12 mouse cellular contexts compared by ENCODE assay signal in genomic region chr11:36490085-36490484, GRCm38 (mm10).
A peak's percentile ranks its signal among the peaks of the same experiment; 100 is the strongest.
DNase-seq lines count a peak whose midpoint lies in the region; ATAC-seq and TF ChIP-seq lines count a peak whose summit lies in the region.
"Had no signal": no experiment of that assay in that cellular context is flagged by ENCODE, and none has a peak within 500 bp of the region (broad histone marks: within the 10 kb centered on the region; RNA-seq: fewer than 3 reads in every experiment).

No protein-coding gene starts in this region.

- no peak overlapping the region for H3K9ac ChIP-seq in embryonic facial prominence, embryonic 11.5 days (replicated peaks; ENCODE audit: low read length)
- H3K9ac ChIP-seq: lung, embryonic 15.5 days had no signal

- H3K9me3 ChIP-seq in embryonic facial prominence, embryonic 11.5 days (replicated peaks; ENCODE audit: control insufficient read depth, low read length) = no peaks in the 10 kb centered on the region
- H3K9me3 ChIP-seq: lung, embryonic 15.5 days had no signal

- H3K27ac ChIP-seq in left cerebral cortex, adult 2 months = no peak overlapping the region
- no peak overlapping the region for H3K27ac ChIP-seq in embryonic facial prominence, embryonic 11.5 days (replicated peaks; ENCODE audit: low read depth, low read length)
- H3K27ac ChIP-seq: lung, embryonic 15.5 days had no signal

- WGBS in embryonic facial prominence, embryonic 11.5 days = 58% methylated on average over 7 of the region's 7 CpGs

- peak; percentile 32 for DNase-seq in adrenal gland, postnatal 10 days
- DNase-seq in adrenal gland, postnatal 25 days = no peak
- no peak for DNase-seq in left cerebral cortex, adult 2 months (ENCODE audit: extremely low spot score in 1 of 2, low spot score in 2 of 2)
- DNase-seq in left cerebral cortex, postnatal 10 days (ENCODE audit: extremely low spot score in 1 of 2, low spot score in 2 of 2) = no peak
- peak; percentile 41 for DNase-seq in ZHBTc4 (ENCODE audit: low read depth, low spot score)
- DNase-seq in embryonic facial prominence, embryonic 11.5 days (ENCODE audit: low spot score) = peak; percentile 56
- DNase-seq in Muller cell, postnatal 12 days (ENCODE audit: inconsistent ontology term) = no peak
- DNase-seq: kidney, postnatal 10 days; right cerebral cortex, adult 18-20 months; thymus, postnatal 14 days had no signal

- H3K27me3 ChIP-seq in embryonic facial prominence, embryonic 11.5 days (ENCODE audit: control insufficient read depth, insufficient read depth, low read length) = no peaks in the 10 kb centered on the region

- H3K4me1 ChIP-seq in embryonic facial prominence, embryonic 11.5 days (ENCODE audit: control insufficient read depth, insufficient read depth, low read length) = no peaks in the 10 kb centered on the region
- H3K4me1 ChIP-seq: lung, embryonic 15.5 days had no signal

- intact Hi-C loops in left cerebral cortex, adult 2 months (cut with DNase I) = loop anchor here (1.0 kb wide), 1 partner anchor 269 kb away; no protein-coding TSS in a partner anchor
- intact Hi-C loops in left cerebral cortex, postnatal 10 days (cut with DNase I) = no loop called here

- no peak for ATAC-seq in embryonic facial prominence, embryonic 11.5 days (replicated peaks; ENCODE audit: insufficient number of reproducible peaks, low FRiP score, low TSS enrichment, low read depth)
- ATAC-seq in activated CD4-positive, CD25-positive, alpha-beta regulatory T cell, adult 4 months = no peak

- H3K4me2 ChIP-seq in embryonic facial prominence, embryonic 11.5 days (ENCODE audit: low read depth, low read length) = no peak overlapping the region
- H3K4me2 ChIP-seq: lung, embryonic 15.5 days had no signal

- no peak overlapping the region for H3K4me3 ChIP-seq in left cerebral cortex, adult 2 months
- no peak overlapping the region for H3K4me3 ChIP-seq in embryonic facial prominence, embryonic 11.5 days (ENCODE audit: low read depth, low read length)
- H3K4me3 ChIP-seq: lung, embryonic 15.5 days had no signal

- H3K36me3 ChIP-seq in embryonic facial prominence, embryonic 11.5 days (replicated peaks; ENCODE audit: control insufficient read depth, insufficient read depth, low read depth, low read length) = no peaks in the 10 kb centered on the region
- H3K36me3 ChIP-seq: lung, embryonic 15.5 days had no signal

- TF ChIP-seq CTCF in left cerebral cortex, adult 2 months (IDR thresholded peaks at IDR 0.05) = peak; percentile 72

Comparison
In these comparisons a context has a peak if more than half of its experiments do, and no peak if none do; other contexts are left out.
1. DNase-seq: peak in adrenal gland, postnatal 10 days (single experiment), ZHBTc4 (single experiment) and embryonic facial prominence, embryonic 11.5 days (single experiment); none in adrenal gland, postnatal 25 days (single experiment), left cerebral cortex, adult 2 months (0 of 2), left cerebral cortex, postnatal 10 days (0 of 2) and Muller cell, postnatal 12 days (single experiment).